Mouse (Mus musculus): Measurements from ENCODE around the gene Chchd6. TPM values are rescaled to one million over a fixed set of nuclear protein-coding genes. Genes with fewer than 3 reads are reported as not detected.

Gene Chchd6
- polyA plus RNA-seq, 1 experiment = 28.8 TPM

DNA sequence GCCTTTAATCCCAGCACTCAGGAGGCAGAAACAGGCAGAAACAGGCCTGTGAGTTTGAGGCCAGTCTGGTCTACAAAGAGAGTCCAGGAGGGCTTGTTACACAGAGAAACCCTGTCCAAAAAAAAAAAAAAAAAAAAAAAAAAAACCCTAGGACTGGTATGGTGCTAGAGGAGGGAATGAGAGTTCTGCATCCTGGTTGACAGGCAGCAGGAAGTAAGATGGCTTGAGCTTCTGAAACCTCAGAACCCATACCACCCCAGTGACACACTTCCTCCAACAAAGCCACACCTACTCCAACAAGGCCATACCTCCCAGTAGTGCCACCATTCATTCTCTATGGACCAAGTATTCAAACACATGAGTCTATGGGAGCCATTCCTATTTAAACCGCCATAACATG lies 1.1 kb upstream of the Chchd6 start:
- no peaks in the 10 kb centered on the region for H3K27me3 ChIP-seq (ENCODE audit: control insufficient read depth, insufficient read depth, insufficient read length)
- no peak for TF ChIP-seq MAX (IDR thresholded peaks at IDR 0.05)
- no peak for TF ChIP-seq FOSL1 (IDR thresholded peaks at IDR 0.05; ENCODE audit: insufficient read depth, low read length, poor library complexity, severe bottlenecking)
- TF ChIP-seq CTCF (IDR thresholded peaks at IDR 0.05; ENCODE audit: control insufficient read depth, insufficient read depth, insufficient read length) = no peak
- TF ChIP-seq USF1 (IDR thresholded peaks at IDR 0.05; ENCODE audit: low read depth) = no peak
- TF ChIP-seq MYOD1 (IDR thresholded peaks at IDR 0.05; ENCODE audit: control insufficient read depth, insufficient read length, low read depth) = no peak
- TF ChIP-seq CEBPB (IDR thresholded peaks at IDR 0.05; ENCODE audit: low read depth) = no peak
- TF ChIP-seq MYOG (IDR thresholded peaks at IDR 0.05; ENCODE audit: control insufficient read depth, extremely low read depth, insufficient read length) = no peak
- no peaks in the 10 kb centered on the region for H3K79me2 ChIP-seq (ENCODE audit: control insufficient read depth, insufficient read depth)
- H3K4me3 ChIP-seq (ENCODE audit: insufficient read depth, poor library complexity, severe bottlenecking) = no peak overlapping the region
- H3K79me3 ChIP-seq (ENCODE audit: low read depth) = no peaks in the 10 kb centered on the region
- no peak overlapping the region for H3ac ChIP-seq (ENCODE audit: control insufficient read depth, insufficient read length, low read depth)
- no peaks in the 10 kb centered on the region for H3K36me3 ChIP-seq (ENCODE audit: control insufficient read depth, insufficient read depth)

DNA sequence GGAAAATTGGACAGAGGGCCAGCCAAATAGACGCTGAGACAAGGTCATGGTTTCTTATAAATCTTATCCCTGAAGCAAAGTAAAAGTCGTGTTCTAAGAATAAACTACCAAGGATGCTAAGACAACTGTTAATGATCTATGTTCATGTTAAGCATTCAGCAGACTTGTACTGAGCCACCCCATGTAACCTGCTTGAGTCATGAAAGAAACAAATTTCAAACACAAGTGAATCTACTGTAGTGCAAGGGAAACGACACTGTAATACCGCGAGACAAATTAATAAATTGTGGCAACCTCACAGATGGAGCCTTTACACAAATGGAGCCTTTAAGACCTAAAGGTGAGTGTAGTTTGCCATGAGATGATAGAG lies 310 bp upstream of the Chchd6 start:
- Histone ChIP-seq H3K36me3 (ENCODE audit: control insufficient read depth, insufficient read depth) (no peaks in the 10 kb centered on the region), H3K79me3 (ENCODE audit: low read depth) (no peaks in the 10 kb centered on the region), H3K27me3 (ENCODE audit: control insufficient read depth, insufficient read depth, insufficient read length) (no peaks in the 10 kb centered on the region), H3K4me3 (ENCODE audit: insufficient read depth, poor library complexity, severe bottlenecking) (no peak overlapping the region), H3K79me2 (ENCODE audit: control insufficient read depth, insufficient read depth) (no peaks in the 10 kb centered on the region), H3ac (ENCODE audit: control insufficient read depth, insufficient read length, low read depth) (no peak overlapping the region)
- TF ChIP-seq MYOG (IDR thresholded peaks at IDR 0.05; ENCODE audit: control insufficient read depth, extremely low read depth, insufficient read length) = no peak
- TF ChIP-seq CEBPB (IDR thresholded peaks at IDR 0.05; ENCODE audit: low read depth) = no peak
- no peak for TF ChIP-seq CTCF (IDR thresholded peaks at IDR 0.05; ENCODE audit: control insufficient read depth, insufficient read depth, insufficient read length)
- TF ChIP-seq MYOD1 (IDR thresholded peaks at IDR 0.05; ENCODE audit: control insufficient read depth, insufficient read length, low read depth) = no peak
- no peak for TF ChIP-seq MAX (IDR thresholded peaks at IDR 0.05)
- TF ChIP-seq FOSL1 (IDR thresholded peaks at IDR 0.05; ENCODE audit: insufficient read depth, low read length, poor library complexity, severe bottlenecking) = no peak
- no peak for TF ChIP-seq USF1 (IDR thresholded peaks at IDR 0.05; ENCODE audit: low read depth)

DNA sequence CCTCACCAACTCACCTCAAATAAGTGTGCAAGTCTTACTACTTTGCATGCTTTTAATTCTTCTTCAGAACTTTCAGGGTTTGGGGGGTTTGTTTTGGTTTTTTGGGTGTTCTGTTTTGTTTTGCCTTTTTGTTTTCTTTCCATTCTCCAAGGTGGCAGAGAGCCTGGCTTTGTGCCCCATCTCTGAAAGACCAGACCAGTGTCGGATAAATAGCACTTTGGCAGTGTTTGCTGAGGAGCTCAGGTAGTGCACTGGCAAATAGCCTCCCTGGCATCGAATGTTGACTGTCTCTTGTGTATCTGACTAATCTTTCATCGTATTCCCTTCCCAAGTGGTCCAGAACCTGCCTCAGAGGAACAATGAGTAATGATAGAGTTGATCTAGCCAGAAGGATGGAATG lies 3.4 kb downstream of the Chchd6 start:
- Histone ChIP-seq H3ac (ENCODE audit: control insufficient read depth, insufficient read length, low read depth) (no peak overlapping the region), H3K36me3 (ENCODE audit: control insufficient read depth, insufficient read depth) (no peaks in the 10 kb centered on the region), H3K4me3 (ENCODE audit: insufficient read depth, poor library complexity, severe bottlenecking) (no peak overlapping the region), H3K27me3 (ENCODE audit: control insufficient read depth, insufficient read depth, insufficient read length) (no peaks in the 10 kb centered on the region), H3K79me3 (ENCODE audit: low read depth) (no peaks in the 10 kb centered on the region), H3K79me2 (ENCODE audit: control insufficient read depth, insufficient read depth) (no peaks in the 10 kb centered on the region)
- no peak for TF ChIP-seq MYOG (IDR thresholded peaks at IDR 0.05; ENCODE audit: control insufficient read depth, extremely low read depth, insufficient read length)
- no peak for TF ChIP-seq FOSL1 (IDR thresholded peaks at IDR 0.05; ENCODE audit: insufficient read depth, low read length, poor library complexity, severe bottlenecking)
- TF ChIP-seq CTCF (IDR thresholded peaks at IDR 0.05; ENCODE audit: control insufficient read depth, insufficient read depth, insufficient read length) = no peak
- no peak for TF ChIP-seq MAX (IDR thresholded peaks at IDR 0.05)
- TF ChIP-seq MYOD1 (IDR thresholded peaks at IDR 0.05; ENCODE audit: control insufficient read depth, insufficient read length, low read depth) = no peak
- no peak for TF ChIP-seq CEBPB (IDR thresholded peaks at IDR 0.05; ENCODE audit: low read depth)
- no peak for TF ChIP-seq USF1 (IDR thresholded peaks at IDR 0.05; ENCODE audit: low read depth)

DNA sequence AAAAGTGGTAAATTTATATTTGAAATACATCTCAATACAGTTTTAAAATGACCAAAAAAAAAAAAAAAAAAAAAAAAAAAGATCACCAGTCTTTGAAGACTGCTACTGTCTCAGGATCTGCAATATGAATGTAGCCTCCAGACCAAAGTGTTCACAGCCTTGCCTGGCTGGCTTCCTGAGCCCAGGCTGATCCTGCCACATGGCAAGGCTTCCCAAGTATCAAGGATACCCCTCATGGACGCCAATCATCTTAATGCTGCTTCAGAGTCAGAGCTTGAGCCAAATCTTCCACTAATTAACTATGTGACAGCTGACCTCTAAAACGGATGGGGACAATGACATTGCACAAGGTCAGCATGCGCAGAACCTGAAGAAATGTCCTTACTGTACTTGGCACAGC lies 3.9 kb downstream of the Chchd6 start:
- Histone ChIP-seq H3ac (ENCODE audit: control insufficient read depth, insufficient read length, low read depth) (no peak overlapping the region), H3K79me2 (ENCODE audit: control insufficient read depth, insufficient read depth) (no peaks in the 10 kb centered on the region), H3K36me3 (ENCODE audit: control insufficient read depth, insufficient read depth) (no peaks in the 10 kb centered on the region), H3K27me3 (ENCODE audit: control insufficient read depth, insufficient read depth, insufficient read length) (no peaks in the 10 kb centered on the region), H3K4me3 (ENCODE audit: insufficient read depth, poor library complexity, severe bottlenecking) (no peak overlapping the region), H3K79me3 (ENCODE audit: low read depth) (no peaks in the 10 kb centered on the region)
- TF ChIP-seq CEBPB (IDR thresholded peaks at IDR 0.05; ENCODE audit: low read depth) = no peak
- TF ChIP-seq MYOG (IDR thresholded peaks at IDR 0.05; ENCODE audit: control insufficient read depth, extremely low read depth, insufficient read length) = no peak
- no peak for TF ChIP-seq MAX (IDR thresholded peaks at IDR 0.05)
- no peak for TF ChIP-seq MYOD1 (IDR thresholded peaks at IDR 0.05; ENCODE audit: control insufficient read depth, insufficient read length, low read depth)
- no peak for TF ChIP-seq USF1 (IDR thresholded peaks at IDR 0.05; ENCODE audit: low read depth)
- no peak for TF ChIP-seq CTCF (IDR thresholded peaks at IDR 0.05; ENCODE audit: control insufficient read depth, insufficient read depth, insufficient read length)
- no peak for TF ChIP-seq FOSL1 (IDR thresholded peaks at IDR 0.05; ENCODE audit: insufficient read depth, low read length, poor library complexity, severe bottlenecking)

DNA sequence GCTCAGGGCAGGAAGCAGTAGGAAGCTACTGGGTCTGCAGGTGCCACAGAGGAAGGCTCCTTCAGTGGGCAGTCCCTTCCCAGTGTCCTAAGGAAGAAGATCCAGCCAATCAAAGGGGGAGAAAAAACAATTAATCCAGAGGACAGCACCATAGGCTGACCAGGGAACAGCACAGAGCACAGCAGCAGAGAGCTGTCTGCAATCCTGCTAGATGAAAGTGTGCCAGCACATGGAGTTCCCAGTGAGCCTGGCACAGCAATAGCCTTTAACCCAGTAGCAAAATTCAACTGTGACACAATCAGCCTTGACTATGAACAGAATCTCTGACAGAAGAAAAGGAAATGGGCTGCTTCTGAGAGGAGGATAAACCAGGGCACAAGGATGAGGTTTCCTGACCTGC lies 9.8 kb downstream of the Chchd6 start:
- no peaks in the 10 kb centered on the region for H3K79me2 ChIP-seq (ENCODE audit: control insufficient read depth, insufficient read depth)
- TF ChIP-seq USF1 (IDR thresholded peaks at IDR 0.05; ENCODE audit: low read depth) = no peak
- TF ChIP-seq FOSL1 (IDR thresholded peaks at IDR 0.05; ENCODE audit: insufficient read depth, low read length, poor library complexity, severe bottlenecking) = no peak
- no peak for TF ChIP-seq MYOD1 (IDR thresholded peaks at IDR 0.05; ENCODE audit: control insufficient read depth, insufficient read length, low read depth)
- no peaks in the 10 kb centered on the region for H3K36me3 ChIP-seq (ENCODE audit: control insufficient read depth, insufficient read depth)
- no peaks in the 10 kb centered on the region for H3K79me3 ChIP-seq (ENCODE audit: low read depth)
- no peaks in the 10 kb centered on the region for H3K27me3 ChIP-seq (ENCODE audit: control insufficient read depth, insufficient read depth, insufficient read length)
- H3ac ChIP-seq (ENCODE audit: control insufficient read depth, insufficient read length, low read depth) = no peak overlapping the region
- no peak overlapping the region for H3K4me3 ChIP-seq (ENCODE audit: insufficient read depth, poor library complexity, severe bottlenecking)

DNA sequence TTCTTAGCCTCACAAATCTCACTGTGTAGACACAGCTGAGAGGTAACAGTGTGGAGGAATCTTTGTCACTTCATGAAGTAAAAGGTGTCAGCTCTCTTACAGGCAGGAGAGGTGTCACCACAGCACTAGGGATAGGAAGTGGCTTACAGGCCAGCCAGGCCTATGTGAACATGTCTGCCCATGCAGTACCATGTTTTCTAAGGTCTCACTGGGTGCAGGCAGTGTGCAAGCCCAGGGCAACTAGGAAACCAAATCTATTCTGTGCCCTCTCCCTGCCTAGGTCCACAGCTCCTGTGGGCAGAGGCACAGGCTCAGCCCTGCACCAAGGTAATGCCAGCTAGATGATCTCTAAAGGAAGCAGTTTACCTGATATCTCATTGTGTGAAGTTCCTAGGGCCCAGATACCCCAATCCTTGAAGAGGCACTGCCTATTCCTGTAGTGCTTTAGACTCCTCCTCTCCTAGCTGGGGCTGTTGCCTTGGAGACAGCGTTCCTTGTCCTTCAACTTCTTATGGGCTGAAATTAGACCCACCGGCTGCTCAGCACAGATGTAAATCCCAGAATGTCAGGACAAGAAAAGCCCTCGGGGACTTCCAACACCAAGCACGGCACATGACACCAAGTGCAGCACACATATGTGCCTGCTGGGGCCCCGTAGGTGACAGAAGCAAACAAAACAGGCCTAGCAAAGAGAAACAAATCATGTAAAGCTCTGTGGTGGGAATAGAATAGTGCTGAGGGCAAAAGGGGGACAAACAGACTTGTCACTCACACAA lies 10.6 kb downstream of the Chchd6 start:
- no peaks in the 10 kb centered on the region for H3K36me3 ChIP-seq (ENCODE audit: control insufficient read depth, insufficient read depth)
- no peak for TF ChIP-seq MYOG (IDR thresholded peaks at IDR 0.05; ENCODE audit: control insufficient read depth, extremely low read depth, insufficient read length)
- no peak for TF ChIP-seq CTCF (IDR thresholded peaks at IDR 0.05; ENCODE audit: control insufficient read depth, insufficient read depth, insufficient read length)
- no peak for TF ChIP-seq CEBPB (IDR thresholded peaks at IDR 0.05; ENCODE audit: low read depth)
- TF ChIP-seq MYOD1 (IDR thresholded peaks at IDR 0.05; ENCODE audit: control insufficient read depth, insufficient read length, low read depth) = no peak

More for the DNA sequence above, 10.6 kb downstream of the Chchd6 start:
- H3K79me3 ChIP-seq (ENCODE audit: low read depth) = no peaks in the 10 kb centered on the region
- no peak overlapping the region for H3K4me3 ChIP-seq (ENCODE audit: insufficient read depth, poor library complexity, severe bottlenecking)
- no peaks in the 10 kb centered on the region for H3K79me2 ChIP-seq (ENCODE audit: control insufficient read depth, insufficient read depth)
- no peak overlapping the region for H3ac ChIP-seq (ENCODE audit: control insufficient read depth, insufficient read length, low read depth)
- no peaks in the 10 kb centered on the region for H3K27me3 ChIP-seq (ENCODE audit: control insufficient read depth, insufficient read depth, insufficient read length)

Measured in C2C12 (cell line).